Mouse (Mus musculus) stomach, postnatal 0 days (tissue): Measurements from ENCODE around the gene 1700023F06Rik. TPM values are rescaled to one million over a fixed set of nuclear protein-coding genes. Genes with fewer than 3 reads are reported as not detected.

Experiments used
- ATAC-seq: fragments of 200-750 bp; cut with Nextera tagmentation; 2 replicates; pipeline ENCODE4 v1.8.0; 2017; ENCODE audit not compliant: low FRiP score, low TSS enrichment
- DNase-seq: peaks from one replicate; pipeline ENCODE4 v3.0.0-alpha.2; 2016; ENCODE audit warnings: low spot score
- H3K27ac ChIP-seq: fragments of 300-500 bp; sonication (generic); replicated peaks from 2 replicates; pipeline ENCODE4 v1.5.1; 2014; ENCODE audit warnings: mild to moderate bottlenecking, control low read depth
- H3K27me3 ChIP-seq: fragments of 300-500 bp; sonication (generic); 2 replicates; pipeline ENCODE4 v1.6.1; 2014; ENCODE audit warnings: low read length; ENCODE audit not compliant: control insufficient read depth, insufficient read depth
- H3K36me3 ChIP-seq: fragments of 300-500 bp; sonication (generic); 2 replicates; pipeline ENCODE4 v1.6.1; 2014; ENCODE audit warnings: low read length, mixed read lengths; ENCODE audit not compliant: control insufficient read depth, insufficient read depth
- H3K4me1 ChIP-seq: fragments of 300-500 bp; sonication (generic); replicated peaks from 2 replicates; pipeline ENCODE4 v1.6.1; 2014; ENCODE audit warnings: antibody characterized with exemption; ENCODE audit not compliant: control insufficient read depth, insufficient read depth
- H3K4me2 ChIP-seq: fragments of 300-500 bp; sonication (generic); replicated peaks from 2 replicates; pipeline ENCODE4 v1.6.1; 2014; ENCODE audit warnings: low read depth, mild to moderate bottlenecking, control low read depth, moderate library complexity
- H3K4me3 ChIP-seq: fragments of 300-500 bp; sonication (generic); 2 replicates; pipeline ENCODE4 v1.5.1; 2014; ENCODE audit warnings: low read depth, low read length, control low read depth
- H3K9ac ChIP-seq: fragments of 300-500 bp; sonication (generic); 2 replicates; pipeline ENCODE4 v1.6.1; 2014; ENCODE audit warnings: mild to moderate bottlenecking, low read length, control low read depth, mixed read lengths
- H3K9me3 ChIP-seq: fragments of 300-500 bp; sonication (generic); 2 replicates; pipeline ENCODE4 v1.6.1; 2016; ENCODE audit warnings: low read length; ENCODE audit not compliant: control insufficient read depth
- CTCF ChIP-seq: IDR thresholded peaks from 2 replicates; pipeline ENCODE4 v1.5.1; 2016; ENCODE audit warnings: antibody characterized with exemption, low read depth, mild to moderate bottlenecking, moderate library complexity
- EP300 ChIP-seq: optimal IDR thresholded peaks from 2 replicates; pipeline ENCODE3; 2016; ENCODE audit warnings: antibody characterized with exemption
- WGBS: fragments of 180-500 bp; shearing (Covaris S2); extraction: QIAGEN DNeasy Blood & Tissue Kit; methylation state at CpG from one replicate; pipeline ENCODE4 v1.1.7; 2014; 5-methylcytosine and 5-hydroxymethylcytosine counted together
- polyA plus RNA-seq: library from polyadenylated mRNA; unstranded; fragments of >200 nt; fragmentation: Nextera tagmentation; extraction: Ambion mirVana; gene quantifications from 2 replicates; pipeline ENCODE4 v1.2.1, GENCODE M21; 2015

Gene 1700023F06Rik
- polyA plus RNA-seq, 1 experiment from 2014 or later = 1.0 TPM

DNA sequence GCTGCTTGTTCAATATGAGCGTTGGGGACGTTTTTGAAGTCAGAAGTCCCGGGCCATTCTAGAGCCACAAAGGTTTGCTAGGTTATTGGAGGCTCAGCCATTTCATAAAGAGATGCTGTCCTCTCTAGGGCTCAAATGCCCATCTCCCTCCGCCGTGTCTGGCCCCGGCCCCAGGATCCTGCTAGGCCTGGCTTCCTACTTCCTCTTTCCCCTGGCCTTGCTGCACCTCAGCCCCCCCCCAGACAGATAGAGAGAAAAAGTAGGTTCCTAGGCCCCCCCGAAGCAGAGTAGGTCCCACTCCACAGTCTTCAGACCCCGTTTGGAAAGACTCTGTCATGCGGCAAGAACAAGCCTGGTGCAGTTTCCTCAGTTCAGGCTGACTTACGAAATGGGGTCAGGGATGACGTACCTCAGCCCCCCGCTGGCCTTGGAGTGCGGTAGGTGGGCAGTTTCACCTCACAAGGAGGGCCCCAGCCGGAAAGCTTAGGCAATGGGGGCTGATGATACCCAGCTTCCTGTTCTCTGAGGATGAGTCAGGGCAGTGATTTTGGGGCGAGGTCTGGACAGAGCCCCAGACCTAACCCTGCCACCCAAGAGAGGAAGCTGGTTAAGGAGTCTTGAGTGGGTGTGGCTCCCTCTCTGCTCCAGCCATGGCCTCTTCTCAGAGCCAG lies 30.4 kb downstream of the 1700023F06Rik start:
- Histone ChIP-seq H3K36me3 (no peaks in the 10 kb centered on the region), H3K4me2 (no peak overlapping the region), H3K27ac (no peak overlapping the region), H3K9me3 (no peaks in the 10 kb centered on the region), H3K4me3 (no peak overlapping the region), H3K4me1 (no peaks in the 10 kb centered on the region), H3K27me3 (no peaks in the 10 kb centered on the region), H3K9ac (no peak overlapping the region)
- TF ChIP-seq CTCF (no peak), EP300 (no peak)
- 79% methylated on average over 15 of the region's 15 CpGs for WGBS
- DNase-seq = no peak
- no peak for ATAC-seq

DNA sequence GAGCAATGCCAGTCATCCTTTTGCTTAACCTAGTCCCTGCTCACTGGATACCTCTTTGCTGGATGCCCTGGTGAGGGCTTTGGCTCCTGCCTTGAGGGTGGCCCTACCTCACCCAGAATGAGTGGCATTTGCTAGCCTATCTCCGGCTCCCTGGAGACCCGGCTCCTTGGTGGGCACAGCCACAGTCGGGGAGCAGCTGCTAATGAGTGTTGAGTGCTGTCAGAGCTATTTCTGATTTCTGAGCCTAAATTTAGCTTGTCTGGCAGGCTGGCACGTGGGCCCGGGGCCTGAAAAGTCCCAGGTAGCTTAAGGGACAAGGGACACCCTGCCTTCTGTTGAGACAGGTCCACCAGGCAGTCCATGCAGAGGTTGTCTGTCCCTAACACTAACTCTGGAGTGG lies 31.1 kb downstream of the 1700023F06Rik start:
- H3K4me2 ChIP-seq = no peak overlapping the region
- WGBS = 80% methylated on average over 5 of the region's 5 CpGs
- no peak overlapping the region for H3K9ac ChIP-seq
- ATAC-seq (no peak), DNase-seq (no peak)
- H3K4me3 ChIP-seq = no peak overlapping the region
- H3K27me3 ChIP-seq = no peaks in the 10 kb centered on the region
- no peak overlapping the region for H3K27ac ChIP-seq
- H3K9me3 ChIP-seq = no peaks in the 10 kb centered on the region
- H3K36me3 ChIP-seq = no peaks in the 10 kb centered on the region
- TF ChIP-seq CTCF (no peak), EP300 (no peak)
- no peaks in the 10 kb centered on the region for H3K4me1 ChIP-seq

DNA sequence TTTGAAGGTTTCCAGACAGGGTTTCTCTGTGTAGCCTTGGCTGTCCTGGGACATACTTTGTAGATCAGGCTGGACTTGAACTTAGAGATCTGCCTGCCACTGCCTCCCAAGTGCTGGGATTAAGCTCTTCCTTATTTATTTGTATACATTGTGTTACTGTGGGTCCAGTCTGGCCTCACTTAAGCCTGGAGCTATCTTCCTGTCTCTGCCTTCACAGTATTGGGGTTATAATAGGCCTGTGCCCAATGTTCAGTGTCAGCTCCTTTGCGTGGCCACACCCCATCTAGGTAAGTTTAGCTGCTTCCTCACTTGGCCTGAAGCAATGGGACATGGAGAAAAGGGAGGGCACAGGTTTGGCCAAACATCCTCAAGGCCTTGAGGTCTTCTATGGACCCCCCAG lies 31.8 kb downstream of the 1700023F06Rik start:
- no peak for DNase-seq
- TF ChIP-seq CTCF (no peak), EP300 (no peak)
- ATAC-seq = no peak
- Histone ChIP-seq H3K27me3 (no peaks in the 10 kb centered on the region), H3K4me3 (no peak overlapping the region), H3K9ac (no peak overlapping the region), H3K27ac (no peak overlapping the region), H3K4me1 (no peaks in the 10 kb centered on the region), H3K9me3 (no peaks in the 10 kb centered on the region), H3K36me3 (no peaks in the 10 kb centered on the region), H3K4me2 (no peak overlapping the region)
- 88% methylated on average over 1 of the region's 1 CpGs for WGBS

DNA sequence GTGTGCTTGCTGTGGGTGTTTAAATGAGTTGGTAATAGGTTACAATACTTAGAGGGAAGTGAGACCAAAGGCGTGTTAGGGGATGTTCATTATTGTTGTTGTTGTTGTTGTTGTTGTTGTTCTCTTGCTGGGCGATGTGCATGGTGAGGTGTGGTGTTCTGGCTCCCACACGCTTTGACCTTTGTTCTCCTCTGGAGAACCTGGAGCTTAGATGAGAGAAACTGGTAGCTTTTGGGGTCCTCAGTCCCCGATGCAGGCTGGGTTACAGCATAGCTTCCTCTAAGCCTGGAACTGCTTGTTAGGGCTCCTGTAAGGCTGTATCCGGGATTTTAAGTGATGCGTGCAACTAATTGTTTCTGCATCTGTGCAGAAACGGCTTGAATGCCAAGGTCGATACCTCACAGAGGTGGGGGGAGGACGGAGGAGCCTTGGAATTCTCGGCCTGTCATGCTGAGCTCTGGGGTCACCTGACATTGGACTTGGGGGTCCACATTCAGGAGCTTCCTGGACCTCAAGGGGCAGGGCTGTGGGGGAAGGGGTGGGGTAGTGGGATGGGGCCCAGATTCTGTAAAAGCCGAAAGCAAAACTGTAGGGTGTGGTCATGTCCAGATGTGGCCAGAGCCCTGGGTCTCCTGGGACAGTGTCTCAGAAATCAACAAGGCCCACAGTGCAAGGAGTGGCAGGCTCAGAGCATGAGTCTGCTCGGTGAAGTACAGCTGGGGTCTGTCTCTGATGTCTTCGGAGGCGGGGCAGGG lies 32.5 kb downstream of the 1700023F06Rik start:
- DNase-seq (no peak), ATAC-seq (peak; percentile 6; the same call in 1 of the 2 replicates)
- Histone ChIP-seq H3K27ac (no peak overlapping the region), H3K4me1 (no peaks in the 10 kb centered on the region), H3K9me3 (no peaks in the 10 kb centered on the region), H3K4me2 (no peak overlapping the region), H3K36me3 (no peaks in the 10 kb centered on the region), H3K27me3 (0 out of 2 replicates have a peak, but pooled peaks cover 2% of the 10 kb centered on the region), H3K4me3 (no peak overlapping the region), H3K9ac (no peak overlapping the region)
- WGBS = 69% methylated on average over 14 of the region's 14 CpGs
- TF ChIP-seq EP300 (no peak), CTCF (no peak)

DNA sequence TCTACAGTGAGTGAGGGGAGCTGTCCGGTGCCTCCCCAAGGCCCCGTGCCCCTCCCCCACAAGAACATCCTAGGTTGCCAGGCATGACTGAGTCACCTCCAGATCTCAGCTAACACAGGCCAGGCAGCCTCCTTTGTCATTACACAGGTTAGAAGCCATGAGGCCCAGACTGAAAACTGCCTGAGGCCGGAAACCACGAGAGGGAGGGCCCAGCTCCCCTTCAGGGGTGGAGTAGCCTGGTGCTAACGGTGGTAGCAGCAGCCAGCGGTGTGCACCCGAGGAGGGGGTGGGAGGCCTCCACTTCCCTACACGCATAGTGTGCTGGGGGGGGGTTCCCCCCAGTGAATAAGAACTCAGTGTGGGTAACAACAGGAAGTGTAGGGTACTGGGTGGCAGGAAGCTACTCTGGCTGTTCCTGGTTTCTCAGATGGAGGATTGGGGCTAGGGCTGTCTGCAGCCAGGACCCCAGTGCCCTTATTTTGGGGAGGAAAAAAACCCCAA lies 33.4 kb downstream of the 1700023F06Rik start:
- H3K9me3 ChIP-seq = no peaks in the 10 kb centered on the region
- peaks cover 7% of the 10 kb centered on the region; the same call in 1 of the 2 replicates for H3K27me3 ChIP-seq
- no peaks in the 10 kb centered on the region for H3K36me3 ChIP-seq
- no peak overlapping the region for H3K27ac ChIP-seq
- no peak overlapping the region for H3K4me3 ChIP-seq
- no peak overlapping the region for H3K4me2 ChIP-seq
- H3K4me1 ChIP-seq = no peaks in the 10 kb centered on the region
- WGBS = 46% methylated on average over 8 of the region's 8 CpGs
- TF ChIP-seq CTCF (no peak), EP300 (no peak)
- ATAC-seq (no peak), DNase-seq (no peak)
- H3K9ac ChIP-seq = no peak overlapping the region

DNA sequence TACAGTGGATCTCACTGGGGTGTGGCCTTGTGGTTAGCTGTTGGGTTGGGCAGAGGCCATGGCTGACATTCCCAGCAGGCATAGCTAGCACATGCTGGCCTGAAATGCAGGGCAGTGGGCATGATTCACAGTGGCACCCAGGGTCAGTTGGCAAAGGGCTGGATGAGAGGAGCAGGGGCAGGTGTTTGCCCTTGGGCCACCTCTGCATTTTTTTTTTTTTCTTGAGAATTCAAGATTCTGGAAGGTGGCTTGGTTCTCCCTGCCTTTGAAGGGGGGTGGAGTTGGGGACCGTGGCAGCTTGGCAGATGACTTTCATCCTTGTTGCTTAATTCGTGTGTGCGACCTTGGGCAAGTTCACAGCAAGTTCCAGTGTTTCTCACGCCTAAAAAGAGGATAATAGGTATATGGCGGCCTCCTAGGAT lies 33.9 kb downstream of the 1700023F06Rik start:
- Histone ChIP-seq H3K9ac (no peak overlapping the region), H3K36me3 (no peaks in the 10 kb centered on the region), H3K9me3 (no peaks in the 10 kb centered on the region), H3K4me1 (no peaks in the 10 kb centered on the region), H3K4me2 (no peak overlapping the region), H3K4me3 (no peak overlapping the region), H3K27ac (no peak overlapping the region), H3K27me3 (peaks cover 8% of the 10 kb centered on the region; the same call in 1 of the 2 replicates)
- DNase-seq = no peak
- ATAC-seq = no peak
- 69% methylated on average over 5 of the region's 5 CpGs for WGBS
- TF ChIP-seq EP300 (no peak), CTCF (no peak)
